Mouse (Mus musculus) liver, postnatal 0 days (tissue): Measurements from ENCODE around the gene 1700007K13Rik. TPM values are rescaled to one million over a fixed set of nuclear protein-coding genes. Genes with fewer than 3 reads are reported as not detected.
A peak's percentile ranks its signal among the peaks of the same experiment; 100 is the strongest.

Experiments used
- ATAC-seq: fragments of 200-750 bp; cut with Nextera tagmentation; 2 replicates; pipeline ENCODE4 v1.8.0; 2017; ENCODE audit warnings: mild to moderate bottlenecking, moderate library complexity
- DNase-seq: peaks from one replicate; pipeline ENCODE4 v3.0.0-alpha.2; 2016
- H3K27ac ChIP-seq: fragments of 300-500 bp; sonication (generic); 2 replicates; pipeline ENCODE4 v1.5.1; 2014; ENCODE audit warnings: antibody characterized with exemption, moderate library complexity, mild to moderate bottlenecking, low read depth
- H3K27me3 ChIP-seq: fragments of 300-500 bp; sonication (generic); 2 replicates; pipeline ENCODE4 v1.6.1; 2014; ENCODE audit warnings: low read length, control low read depth, mixed read lengths; ENCODE audit not compliant: insufficient read depth
- H3K36me3 ChIP-seq: fragments of 300-500 bp; sonication (generic); replicated peaks from 2 replicates; pipeline ENCODE4 v1.6.1; 2014; ENCODE audit warnings: mild to moderate bottlenecking, control low read depth, low read length, moderate library complexity, mixed read lengths; ENCODE audit not compliant: insufficient read depth
- H3K4me1 ChIP-seq: fragments of 300-500 bp; sonication (generic); 2 replicates; pipeline ENCODE4 v1.6.1; 2014; ENCODE audit warnings: antibody characterized with exemption, mild to moderate bottlenecking, control low read depth; ENCODE audit not compliant: insufficient read depth
- H3K4me2 ChIP-seq: fragments of 300-500 bp; sonication (generic); 2 replicates; pipeline ENCODE4 v1.6.1; 2014; ENCODE audit warnings: low read depth, mild to moderate bottlenecking, low read length, moderate library complexity, mixed read lengths
- H3K4me3 ChIP-seq: fragments of 300-500 bp; sonication (generic); 2 replicates; pipeline ENCODE4 v1.5.1; 2014; ENCODE audit warnings: low read depth, low read length
- H3K9ac ChIP-seq: fragments of 300-500 bp; sonication (generic); replicated peaks from 2 replicates; pipeline ENCODE4 v1.6.1; 2014; ENCODE audit warnings: mild to moderate bottlenecking, moderate library complexity
- H3K9me3 ChIP-seq: fragments of 300-500 bp; sonication (generic); 2 replicates; pipeline ENCODE4 v1.6.1; 2016; ENCODE audit warnings: mild to moderate bottlenecking, control low read depth, low read length, mixed read lengths
- CTCF ChIP-seq: sonication (generic); IDR thresholded peaks from 2 replicates; pipeline ENCODE4 v1.5.1; 2016; ENCODE audit warnings: antibody characterized with exemption, low read depth
- EP300 ChIP-seq: IDR thresholded peaks from 2 replicates; pipeline ENCODE4 v1.6.1; 2016; ENCODE audit warnings: antibody characterized with exemption, low read depth, mild to moderate bottlenecking
- WGBS: fragments of 180-500 bp; shearing (Covaris S2); extraction: QIAGEN DNeasy Blood & Tissue Kit; methylation state at CpG from one replicate; pipeline ENCODE4 v1.1.7; 2014; ENCODE audit not compliant: insufficient replicate concordance; 5-methylcytosine and 5-hydroxymethylcytosine counted together
- polyA plus RNA-seq: library from polyadenylated mRNA; unstranded; fragments of >200 nt; fragmentation: Nextera tagmentation; extraction: Ambion mirVana; gene quantifications from 2 replicates; pipeline ENCODE4 v1.2.1, GENCODE M21; 2015

The 1700007K13Rik gene
- polyA plus RNA-seq, 1 experiment from 2014 or later: not detected

GRCm38 (mm10) chr2:28423167-28423566 is 43.0 kb downstream of the 1700007K13Rik start:
- Histone ChIP-seq H3K4me2 (no peak overlapping the region), H3K9me3 (no peaks in the 10 kb centered on the region), H3K27me3 (no peaks in the 10 kb centered on the region), H3K4me3 (no peak overlapping the region), H3K9ac (no peak overlapping the region), H3K36me3 (no peaks in the 10 kb centered on the region), H3K27ac (no peak overlapping the region), H3K4me1 (no peaks in the 10 kb centered on the region)
- TF ChIP-seq CTCF: peak; percentile 59
- TF ChIP-seq EP300: no peak
- WGBS: 25% methylated on average over 3 of the region's 3 CpGs
- ATAC-seq (no peak), DNase-seq (peak; percentile 66)

DNA sequence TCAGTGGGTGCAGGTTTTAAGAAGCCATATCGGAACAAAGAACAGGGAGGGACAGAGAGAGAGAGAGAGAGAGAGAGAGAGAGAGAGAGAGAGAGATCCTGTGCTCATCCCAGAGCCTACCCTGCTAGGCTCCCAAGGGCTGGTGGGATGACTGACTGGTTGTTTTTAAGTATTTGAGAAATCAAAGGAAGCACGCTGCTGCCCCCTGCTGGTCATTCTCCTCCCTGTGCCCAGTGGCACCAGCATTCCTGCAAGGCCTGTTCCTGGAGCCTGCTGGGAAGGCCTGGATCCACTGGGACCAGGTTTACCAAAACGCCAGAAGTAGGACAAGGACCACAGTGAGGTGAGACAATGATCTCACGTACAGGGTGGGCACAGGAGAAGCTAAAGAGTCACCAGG is 46.2 kb downstream of the 1700007K13Rik start:
- no peak overlapping the region for H3K9ac ChIP-seq
- 19% methylated on average over 4 of the region's 4 CpGs for WGBS
- peak; percentile 86 for TF ChIP-seq CTCF
- TF ChIP-seq EP300: no peak
- H3K27me3 ChIP-seq: no peaks in the 10 kb centered on the region
- no peak overlapping the region for H3K27ac ChIP-seq
- no peaks in the 10 kb centered on the region for H3K36me3 ChIP-seq
- DNase-seq (peak; percentile 84), ATAC-seq (no peak)
- H3K4me3 ChIP-seq: no peak overlapping the region
- peaks cover 9% of the 10 kb centered on the region for H3K4me1 ChIP-seq
- no peak overlapping the region for H3K4me2 ChIP-seq
- H3K9me3 ChIP-seq: no peaks in the 10 kb centered on the region

GRCm38 (mm10) chr2:28418034-28418433 is 48.1 kb downstream of the 1700007K13Rik start:
- Histone ChIP-seq H3K9me3 (no peaks in the 10 kb centered on the region), H3K4me1 (peaks cover 10% of the 10 kb centered on the region), H3K4me2 (no peak overlapping the region), H3K9ac (no peak overlapping the region), H3K27ac (no peak overlapping the region), H3K4me3 (no peak overlapping the region), H3K27me3 (no peaks in the 10 kb centered on the region), H3K36me3 (no peaks in the 10 kb centered on the region)
- TF ChIP-seq CTCF (peak; percentile 91), EP300 (no peak)
- ATAC-seq (peak; percentile 51; the same call in 1 of the 2 replicates), DNase-seq (peak; percentile 91)
- 49% methylated on average over 2 of the region's 2 CpGs for WGBS

- Histone ChIP-seq H3K4me2 (no peak overlapping the region), H3K36me3 (no peaks in the 10 kb centered on the region), H3K9ac (no peak overlapping the region), H3K4me1 (peaks cover 10% of the 10 kb centered on the region), H3K4me3 (no peak overlapping the region), H3K9me3 (no peaks in the 10 kb centered on the region), H3K27me3 (no peaks in the 10 kb centered on the region), H3K27ac (no peak overlapping the region)
- TF ChIP-seq CTCF (no peak), EP300 (no peak)
- ATAC-seq: no peak
- WGBS: 76% methylated on average over 1 of the region's 1 CpGs
- DNase-seq: no peak
Observed at GRCm38 (mm10) chr2:28416511-28416910, 49.6 kb downstream of the 1700007K13Rik start.

GRCm38 (mm10) chr2:28415387-28416024 is 50.6 kb downstream of the 1700007K13Rik start:
- Histone ChIP-seq H3K27ac (no peak overlapping the region), H3K9me3 (no peaks in the 10 kb centered on the region), H3K4me1 (peaks cover 10% of the 10 kb centered on the region), H3K4me2 (no peak overlapping the region), H3K4me3 (no peak overlapping the region), H3K36me3 (no peaks in the 10 kb centered on the region), H3K9ac (no peak overlapping the region; the same call in 1 of the 2 replicates), H3K27me3 (no peaks in the 10 kb centered on the region)
- ATAC-seq (peak; percentile 90), DNase-seq (peak; percentile 76)
- WGBS: 58% methylated on average over 10 of the region's 10 CpGs
- TF ChIP-seq CTCF: no peak
- TF ChIP-seq EP300: no peak

GRCm38 (mm10) chr2:28414757-28415137 is 51.4 kb downstream of the 1700007K13Rik start:
- Histone ChIP-seq H3K9ac (no peak overlapping the region), H3K9me3 (no peaks in the 10 kb centered on the region), H3K4me2 (no peak overlapping the region), H3K27ac (no peak overlapping the region), H3K4me1 (peaks cover 10% of the 10 kb centered on the region), H3K4me3 (no peak overlapping the region), H3K36me3 (no peaks in the 10 kb centered on the region), H3K27me3 (no peaks in the 10 kb centered on the region)
- no peak for DNase-seq
- TF ChIP-seq EP300 (no peak), CTCF (no peak)
- ATAC-seq: no peak
- 84% methylated on average over 5 of the region's 5 CpGs for WGBS
